Mouse (Mus musculus): ENCODE measurements around the gene Lrg1. TPM values are rescaled to one million over a fixed set of nuclear protein-coding genes. Genes with fewer than 3 reads are reported as not detected.
"Not testable (repeated sequence)": the region's sequence is repeated elsewhere in the genome, so short reads cannot be mapped to it uniquely, and the experiment has no call there.

Gene Lrg1
- polyA plus RNA-seq, 1 experiment from 2014 or later = 0.25 TPM

- H3K9ac ChIP-seq (ENCODE audit: low read depth, low read length) = no peak overlapping the region
- H3K4me3 ChIP-seq (ENCODE audit: low read depth, low read length) = no peak overlapping the region
- H3K27ac ChIP-seq (ENCODE audit: low read length) = no peak overlapping the region
- H3K9me3 ChIP-seq (replicated peaks; ENCODE audit: control insufficient read depth, low read length, poor library complexity, severe bottlenecking) = no peaks in the 10 kb centered on the region
- no peaks in the 10 kb centered on the region for H3K4me1 ChIP-seq (ENCODE audit: control insufficient read depth, insufficient read depth, low read length)
- H3K4me2 ChIP-seq (ENCODE audit: low read length) = no peak overlapping the region
- 87% methylated on average over 6 of the region's 6 CpGs for WGBS
- no peaks in the 10 kb centered on the region for H3K36me3 ChIP-seq (ENCODE audit: control insufficient read depth, insufficient read depth, low read length)
- ATAC-seq = no peak
- H3K27me3 ChIP-seq (ENCODE audit: control insufficient read depth, insufficient read depth, low read depth, low read length) = no peaks in the 10 kb centered on the region
Measured at GRCm38 (mm10) chr17:56108334-56109044, 13.3 kb downstream of the Lrg1 start.

- H3K9me3 ChIP-seq (replicated peaks; ENCODE audit: control insufficient read depth, low read length, poor library complexity, severe bottlenecking) = no peaks in the 10 kb centered on the region
- no peak for ATAC-seq
- H3K27me3 ChIP-seq (ENCODE audit: control insufficient read depth, insufficient read depth, low read depth, low read length) = no peaks in the 10 kb centered on the region
- no peak overlapping the region for H3K4me3 ChIP-seq (ENCODE audit: low read depth, low read length)
- no peaks in the 10 kb centered on the region for H3K4me1 ChIP-seq (ENCODE audit: control insufficient read depth, insufficient read depth, low read length)
- no peaks in the 10 kb centered on the region for H3K36me3 ChIP-seq (ENCODE audit: control insufficient read depth, insufficient read depth, low read length)
- H3K4me2 ChIP-seq (ENCODE audit: low read length) = no peak overlapping the region
- H3K27ac ChIP-seq (ENCODE audit: low read length) = no peak overlapping the region
- H3K9ac ChIP-seq (ENCODE audit: low read depth, low read length) = no peak overlapping the region
- WGBS = 80% methylated on average over 2 of the region's 2 CpGs
Measured at GRCm38 (mm10) chr17:56107736-56108135, 14.1 kb downstream of the Lrg1 start.

GRCm38 (mm10) chr17:56106981-56107380 lies 14.8 kb downstream of the Lrg1 start:
- H3K4me3 ChIP-seq (ENCODE audit: low read depth, low read length) = no peak overlapping the region
- no peak overlapping the region for H3K9ac ChIP-seq (ENCODE audit: low read depth, low read length)
- no peaks in the 10 kb centered on the region for H3K27me3 ChIP-seq (ENCODE audit: control insufficient read depth, insufficient read depth, low read depth, low read length)
- H3K4me1 ChIP-seq (ENCODE audit: control insufficient read depth, insufficient read depth, low read length) = no peaks in the 10 kb centered on the region
- WGBS = 78% methylated on average over 4 of the region's 4 CpGs
- H3K36me3 ChIP-seq (ENCODE audit: control insufficient read depth, insufficient read depth, low read length) = peaks cover 6% of the 10 kb centered on the region; the same call in 1 of the 2 replicates
- no peak overlapping the region for H3K4me2 ChIP-seq (ENCODE audit: low read length)
- ATAC-seq = no peak
- H3K9me3 ChIP-seq (replicated peaks; ENCODE audit: control insufficient read depth, low read length, poor library complexity, severe bottlenecking) = no peaks in the 10 kb centered on the region
- H3K27ac ChIP-seq (ENCODE audit: low read length) = no peak overlapping the region

- not testable (repeated sequence) for H3K36me3 ChIP-seq (ENCODE audit: control insufficient read depth, insufficient read depth, low read length); H3K27me3 ChIP-seq (ENCODE audit: control insufficient read depth, insufficient read depth, low read depth, low read length); H3K9me3 ChIP-seq (replicated peaks; ENCODE audit: control insufficient read depth, low read length, poor library complexity, severe bottlenecking); H3K4me1 ChIP-seq (ENCODE audit: control insufficient read depth, insufficient read depth, low read length); ATAC-seq; H3K4me2 ChIP-seq (ENCODE audit: low read length); H3K4me3 ChIP-seq (ENCODE audit: low read depth, low read length); H3K9ac ChIP-seq (ENCODE audit: low read depth, low read length); H3K27ac ChIP-seq (ENCODE audit: low read length)
- WGBS = 95% methylated on average over 4 of the region's 4 CpGs
Measured at GRCm38 (mm10) chr17:56106436-56106835, 15.4 kb downstream of the Lrg1 start.

- WGBS = 94% methylated on average over 2 of the region's 5 CpGs
- H3K4me2 ChIP-seq (ENCODE audit: low read length); ATAC-seq; H3K27me3 ChIP-seq (ENCODE audit: control insufficient read depth, insufficient read depth, low read depth, low read length); H3K9me3 ChIP-seq (replicated peaks; ENCODE audit: control insufficient read depth, low read length, poor library complexity, severe bottlenecking); H3K4me1 ChIP-seq (ENCODE audit: control insufficient read depth, insufficient read depth, low read length); H3K9ac ChIP-seq (ENCODE audit: low read depth, low read length); H3K27ac ChIP-seq (ENCODE audit: low read length); H3K4me3 ChIP-seq (ENCODE audit: low read depth, low read length): not testable (repeated sequence)
- H3K36me3 ChIP-seq (ENCODE audit: control insufficient read depth, insufficient read depth, low read length) = peaks cover 21% of the 10 kb centered on the region
Measured at GRCm38 (mm10) chr17:56104821-56105220, 17.0 kb downstream of the Lrg1 start.

- Histone ChIP-seq H3K9me3 (replicated peaks; ENCODE audit: control insufficient read depth, low read length, poor library complexity, severe bottlenecking) (no peaks in the 10 kb centered on the region), H3K27ac (ENCODE audit: low read length) (no peak overlapping the region), H3K4me2 (ENCODE audit: low read length) (no peak overlapping the region), H3K9ac (ENCODE audit: low read depth, low read length) (no peak overlapping the region), H3K4me3 (ENCODE audit: low read depth, low read length) (no peak overlapping the region), H3K36me3 (ENCODE audit: control insufficient read depth, insufficient read depth, low read length) (peaks cover 30% of the 10 kb centered on the region), H3K4me1 (ENCODE audit: control insufficient read depth, insufficient read depth, low read length) (no peaks in the 10 kb centered on the region), H3K27me3 (ENCODE audit: control insufficient read depth, insufficient read depth, low read depth, low read length) (no peaks in the 10 kb centered on the region)
- 97% methylated on average over 8 of the region's 8 CpGs for WGBS
- no peak for ATAC-seq
Measured at GRCm38 (mm10) chr17:56103465-56104285, 18.1 kb downstream of the Lrg1 start.

GRCm38 (mm10) chr17:56102927-56103326 lies 18.9 kb downstream of the Lrg1 start:
- H3K4me3 ChIP-seq (ENCODE audit: low read depth, low read length) = no peak overlapping the region
- no peaks in the 10 kb centered on the region for H3K9me3 ChIP-seq (replicated peaks; ENCODE audit: control insufficient read depth, low read length, poor library complexity, severe bottlenecking)
- H3K27ac ChIP-seq (ENCODE audit: low read length) = no peak overlapping the region
- 94% methylated on average over 9 of the region's 9 CpGs for WGBS
- no peak overlapping the region for H3K4me2 ChIP-seq (ENCODE audit: low read length)
- H3K36me3 ChIP-seq (ENCODE audit: control insufficient read depth, insufficient read depth, low read length) = peaks cover 36% of the 10 kb centered on the region
- H3K9ac ChIP-seq (ENCODE audit: low read depth, low read length) = no peak overlapping the region
- no peaks in the 10 kb centered on the region for H3K4me1 ChIP-seq (ENCODE audit: control insufficient read depth, insufficient read depth, low read length)
- H3K27me3 ChIP-seq (ENCODE audit: control insufficient read depth, insufficient read depth, low read depth, low read length) = no peaks in the 10 kb centered on the region
- no peak for ATAC-seq

GRCm38 (mm10) chr17:56102158-56102557 lies 19.6 kb downstream of the Lrg1 start:
- over 99% methylated on average over 5 of the region's 5 CpGs for WGBS
- no peaks in the 10 kb centered on the region for H3K27me3 ChIP-seq (ENCODE audit: control insufficient read depth, insufficient read depth, low read depth, low read length)
- no peak overlapping the region for H3K4me2 ChIP-seq (ENCODE audit: low read length)
- H3K36me3 ChIP-seq (ENCODE audit: control insufficient read depth, insufficient read depth, low read length) = peaks cover 43% of the 10 kb centered on the region
- no peaks in the 10 kb centered on the region for H3K4me1 ChIP-seq (ENCODE audit: control insufficient read depth, insufficient read depth, low read length)
- no peak overlapping the region for H3K9ac ChIP-seq (ENCODE audit: low read depth, low read length)
- no peak overlapping the region for H3K27ac ChIP-seq (ENCODE audit: low read length)
- no peak for ATAC-seq
- H3K9me3 ChIP-seq (replicated peaks; ENCODE audit: control insufficient read depth, low read length, poor library complexity, severe bottlenecking) = no peaks in the 10 kb centered on the region
- H3K4me3 ChIP-seq (ENCODE audit: low read depth, low read length) = no peak overlapping the region

GRCm38 (mm10) chr17:56100811-56101210 lies 21.0 kb downstream of the Lrg1 start:
- no peak overlapping the region for H3K4me2 ChIP-seq (ENCODE audit: low read length)
- H3K27ac ChIP-seq (ENCODE audit: low read length) = no peak overlapping the region
- 94% methylated on average over 3 of the region's 3 CpGs for WGBS
- no peaks in the 10 kb centered on the region for H3K27me3 ChIP-seq (ENCODE audit: control insufficient read depth, insufficient read depth, low read depth, low read length)
- H3K9me3 ChIP-seq (replicated peaks; ENCODE audit: control insufficient read depth, low read length, poor library complexity, severe bottlenecking) = no peaks in the 10 kb centered on the region
- ATAC-seq = no peak
- H3K9ac ChIP-seq (ENCODE audit: low read depth, low read length) = no peak overlapping the region
- no peaks in the 10 kb centered on the region for H3K4me1 ChIP-seq (ENCODE audit: control insufficient read depth, insufficient read depth, low read length)
- no peak overlapping the region for H3K4me3 ChIP-seq (ENCODE audit: low read depth, low read length)
- peaks cover 55% of the 10 kb centered on the region for H3K36me3 ChIP-seq (ENCODE audit: control insufficient read depth, insufficient read depth, low read length)
